27 mouse cellular contexts compared by ENCODE assay signal in the genomic region with DNA sequence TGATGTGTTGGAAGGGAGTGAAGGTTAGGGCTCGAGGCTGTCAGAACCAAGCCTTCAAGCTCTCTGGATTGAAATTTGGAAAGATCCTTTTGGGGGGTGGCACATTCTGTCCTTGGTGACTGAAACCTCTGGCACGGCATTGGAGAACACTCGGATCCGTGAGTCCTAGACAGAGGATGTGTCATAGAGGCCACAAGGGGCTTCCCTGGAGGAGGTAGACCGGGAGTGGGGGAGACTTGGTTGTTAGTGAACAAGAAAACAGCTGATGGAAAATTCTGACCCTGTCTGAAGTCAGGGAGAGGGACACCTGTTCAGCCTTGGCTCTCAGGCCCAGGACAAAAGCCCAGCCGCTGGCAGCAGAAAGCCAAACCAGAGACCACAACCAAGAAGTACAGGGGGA. TPM values are rescaled to one million over a fixed set of nuclear protein-coding genes. Genes with fewer than 3 reads are reported as not detected.
DNase-seq lines count a peak whose midpoint lies in the region; ATAC-seq lines count a peak whose summit lies in the region.
"Had no signal": no experiment of that assay in that cellular context is flagged by ENCODE, and none has a peak within 500 bp of the region (broad histone marks: within the 10 kb centered on the region; RNA-seq: fewer than 3 reads in every experiment).

No protein-coding gene starts in this region.

- peaks cover 81% of the 10 kb centered on the region for H3K27me3 ChIP-seq in heart, embryonic 13.5 days (replicated peaks)
- H3K27me3 ChIP-seq in midbrain, embryonic 11.5 days (ENCODE audit: control insufficient read depth, insufficient read depth, low read length) = no peaks in the 10 kb centered on the region
- no peaks in the 10 kb centered on the region for H3K27me3 ChIP-seq in midbrain, embryonic 10.5 days (ENCODE audit: low read depth, poor library complexity, severe bottlenecking)
- H3K27me3 ChIP-seq in liver, embryonic 15.5 days = no peaks in the 10 kb centered on the region; the same call in 1 of the 2 replicates
- H3K27me3 ChIP-seq: embryonic facial prominence, embryonic 13.5 days; limb, embryonic 13.5 days had no signal

- no peaks in the 10 kb centered on the region for H3K36me3 ChIP-seq in heart, embryonic 13.5 days
- no peaks in the 10 kb centered on the region for H3K36me3 ChIP-seq in midbrain, embryonic 11.5 days (ENCODE audit: control insufficient read depth, insufficient read depth, low read length)
- H3K36me3 ChIP-seq in midbrain, embryonic 10.5 days = no peaks in the 10 kb centered on the region
- H3K36me3 ChIP-seq in liver, embryonic 15.5 days (replicated peaks) = no peaks in the 10 kb centered on the region
- H3K36me3 ChIP-seq: embryonic facial prominence, embryonic 13.5 days; G1E; limb, embryonic 13.5 days had no signal

- no peak overlapping the region for H3K4me3 ChIP-seq in heart, embryonic 13.5 days
- H3K4me3 ChIP-seq in midbrain, embryonic 11.5 days (ENCODE audit: low read depth, low read length) = no peak overlapping the region
- no peak overlapping the region for H3K4me3 ChIP-seq in midbrain, embryonic 10.5 days
- H3K4me3 ChIP-seq in liver, embryonic 15.5 days (replicated peaks) = no peak overlapping the region
- H3K4me3 ChIP-seq: embryonic facial prominence, embryonic 13.5 days; layer of hippocampus, adult 2 months; limb, embryonic 13.5 days had no signal

- no peak overlapping the region for H3K4me2 ChIP-seq in heart, embryonic 13.5 days
- H3K4me2 ChIP-seq in midbrain, embryonic 11.5 days = no peak overlapping the region
- H3K4me2 ChIP-seq in liver, embryonic 15.5 days = no peak overlapping the region
- H3K4me2 ChIP-seq: embryonic facial prominence, embryonic 13.5 days; limb, embryonic 13.5 days; lung, embryonic 14.5 days had no signal

- no peak for ATAC-seq in heart, embryonic 13.5 days (ENCODE audit: extremely low read depth, insufficient number of reproducible peaks, low FRiP score, low TSS enrichment)
- ATAC-seq in midbrain, embryonic 11.5 days (ENCODE audit: low FRiP score) = no peak
- ATAC-seq in liver, embryonic 15.5 days (ENCODE audit: insufficient read depth) = peak; percentile 19; the same call in 1 of the 2 replicates
- no peak for ATAC-seq in inflammation-experienced regulatory T-cells, adult 6 months
- ATAC-seq: forebrain, embryonic 14.5 days; hindbrain, postnatal 0 days; Patski had no signal

- H3K9me3 ChIP-seq in heart, embryonic 13.5 days = no peaks in the 10 kb centered on the region
- no peaks in the 10 kb centered on the region for H3K9me3 ChIP-seq in midbrain, embryonic 11.5 days (ENCODE audit: control insufficient read depth, low read length)
- H3K9me3 ChIP-seq in midbrain, embryonic 10.5 days (replicated peaks) = no peaks in the 10 kb centered on the region
- no peaks in the 10 kb centered on the region for H3K9me3 ChIP-seq in liver, embryonic 15.5 days (replicated peaks)
- H3K9me3 ChIP-seq: embryonic facial prominence, embryonic 13.5 days; G1E; limb, embryonic 13.5 days had no signal

- no peak overlapping the region for H3K27ac ChIP-seq in heart, embryonic 13.5 days (replicated peaks)
- H3K27ac ChIP-seq in midbrain, embryonic 11.5 days (ENCODE audit: low read depth, low read length) = no peak overlapping the region
- no peak overlapping the region for H3K27ac ChIP-seq in midbrain, embryonic 10.5 days (replicated peaks)
- H3K27ac ChIP-seq in liver, embryonic 15.5 days (replicated peaks) = peak overlapping the region; percentile 67
- H3K27ac ChIP-seq: embryonic facial prominence, embryonic 13.5 days; hindbrain, postnatal 0 days; layer of hippocampus, adult 2 months; limb, embryonic 13.5 days had no signal

- DNase-seq in heart, postnatal 4 days = no peak
- DNase-seq in midbrain, embryonic 11.5 days (ENCODE audit: low spot score, missing footprints) = peak; percentile 44
- DNase-seq in midbrain, embryonic 10.5 days (ENCODE audit: low spot score) = no peak
- no peak for DNase-seq in gastrocnemius, adult 18-20 months (ENCODE audit: low spot score)
- DNase-seq: cerebellum, adult 2 months; cerebellum, postnatal 25 days; lung, embryonic 14.5 days; midbrain, embryonic 14.5 days; right cerebral cortex, postnatal 25 days had no signal

- 57% methylated on average over 6 of the region's 6 CpGs for WGBS in heart, embryonic 13.5 days
- WGBS in midbrain, embryonic 11.5 days = 82% methylated on average over 6 of the region's 6 CpGs
- WGBS in midbrain, embryonic 10.5 days = 83% methylated on average over 6 of the region's 6 CpGs
- 55% methylated on average over 6 of the region's 6 CpGs for WGBS in liver, embryonic 15.5 days (ENCODE audit: insufficient replicate concordance)

- H3K9ac ChIP-seq in heart, embryonic 13.5 days = peak overlapping the region; percentile 24; the same call in 1 of the 2 replicates
- H3K9ac ChIP-seq in midbrain, embryonic 11.5 days (ENCODE audit: low read length) = no peak overlapping the region
- H3K9ac ChIP-seq in liver, embryonic 15.5 days = no peak overlapping the region
- H3K9ac ChIP-seq: embryonic facial prominence, embryonic 13.5 days; limb, embryonic 13.5 days; lung, embryonic 14.5 days had no signal

- H3K4me1 ChIP-seq in heart, embryonic 13.5 days = peaks cover 10% of the 10 kb centered on the region
- H3K4me1 ChIP-seq in midbrain, embryonic 11.5 days (ENCODE audit: control insufficient read depth, insufficient read depth, low read length) = no peaks in the 10 kb centered on the region
- no peaks in the 10 kb centered on the region for H3K4me1 ChIP-seq in midbrain, embryonic 10.5 days
- peaks cover 39% of the 10 kb centered on the region for H3K4me1 ChIP-seq in liver, embryonic 15.5 days (replicated peaks)
- H3K4me1 ChIP-seq: limb, embryonic 13.5 days had no signal

RNA-seq across cellular contexts. Expression of gene Ttpal, which starts 47.1 kb away (rescaled TPM):
- polyA plus RNA-seq in heart, embryonic 13.5 days (2015; fragmentation: Nextera tagmentation; extraction: Ambion mirVana) = 18.8 and 19.3 TPM in 2 replicates
- 10 to 100 TPM; 13.1 to 14.0 TPM for total RNA-seq in heart, postnatal 4 days (2021)
- polyA plus RNA-seq in midbrain, embryonic 11.5 days (2014; fragmentation: Nextera tagmentation; extraction: Ambion mirVana) = 39.9 and 44.5 TPM in 2 replicates
- polyA plus RNA-seq in midbrain, embryonic 10.5 days (2016; fragmentation: Nextera tagmentation; extraction: Ambion mirVana) = 29.9 and 38.4 TPM in 2 replicates
- polyA plus RNA-seq in liver, embryonic 15.5 days (2015; fragmentation: Nextera tagmentation; extraction: Ambion mirVana) = 8.5 and 10.4 TPM in 2 replicates
- 10 to 100 TPM; 37.3 to 41.8 (median 40.6) TPM for polyA plus RNA-seq in inflammation-experienced regulatory T-cells, adult 6 months (2017; shearing (Covaris generic))
- total RNA-seq in gastrocnemius, adult 18-20 months (2021) = 1 to 10 TPM; 4.2 to 4.9 TPM

RNA-seq across cellular contexts. Expression of gene Hnf4a, which starts 48.4 kb away (rescaled TPM):
- 0.20 and 0.71 TPM in 2 replicates for polyA plus RNA-seq in heart, embryonic 13.5 days (2015; fragmentation: Nextera tagmentation; extraction: Ambion mirVana)
- not detected for total RNA-seq in heart, postnatal 4 days (2021)
- not detected in 2 replicates for polyA plus RNA-seq in midbrain, embryonic 11.5 days (2014; fragmentation: Nextera tagmentation; extraction: Ambion mirVana)
- 0.02 TPM in 1 of 2 replicates, not detected in the other for polyA plus RNA-seq in midbrain, embryonic 10.5 days (2016; fragmentation: Nextera tagmentation; extraction: Ambion mirVana)
- polyA plus RNA-seq in liver, embryonic 15.5 days (2015; fragmentation: Nextera tagmentation; extraction: Ambion mirVana) = 17.0 and 19.0 TPM in 2 replicates
- polyA plus RNA-seq in inflammation-experienced regulatory T-cells, adult 6 months (2017; shearing (Covaris generic)) = not detected
- total RNA-seq in gastrocnemius, adult 18-20 months (2021) = under 1 TPM; 0.21 to 0.28 TPM
- total RNA-seq: CH12.LX; layer of hippocampus, adult 2 months; layer of hippocampus, postnatal 25 days; left cerebral cortex, postnatal 10 days; megakaryocyte, adult 5-6 weeks had no signal
- polyA plus RNA-seq: embryonic facial prominence, embryonic 13.5 days; forebrain, embryonic 14.5 days; frontal cortex, adult 2 months; heart, postnatal 0 days; hindbrain, embryonic 11.5 days; hindbrain, postnatal 0 days; limb, embryonic 13.5 days; midbrain, embryonic 14.5 days; neural tube, embryonic 11.5 days had no signal

Comparison
In these comparisons a context has a peak if more than half of its experiments do, and no peak if none do; other contexts are left out.
1. RNA of gene Hnf4a, which starts 48.4 kb away (polyA plus RNA-seq): 17.0 to 19.0 TPM in liver, embryonic 15.5 days; 0.20 to 0.71 TPM in heart, embryonic 13.5 days, 0.02 TPM in midbrain, embryonic 10.5 days, not detected in midbrain, embryonic 11.5 days and not detected in inflammation-experienced regulatory T-cells, adult 6 months; every median in the first group is over 10 times any median in the second.